Mouse (Mus musculus): ENCODE results near the gene Clec16a.
A peak's percentile ranks its signal among the peaks of the same experiment; 100 is the strongest.

Gene Clec16a

GRCm38 (mm10) chr16:10544995-10545622 is at the start of gene Clec16a:
Gene Clec16a (plus strand): TSS chr16:10545339.
- peak; percentile 95 to 98 for DNase-seq (ENCODE audit: low spot score in 2 of 2)

GRCm38 (mm10) chr16:10495824-10496298 is 49.3 kb upstream of the Clec16a start:
- no peak for DNase-seq (ENCODE audit: low spot score in 2 of 2)

- no peak for DNase-seq (ENCODE audit: low spot score in 2 of 2)
Observed at GRCm38 (mm10) chr16:10498096-10498602, 47.0 kb upstream of the Clec16a start.

DNA sequence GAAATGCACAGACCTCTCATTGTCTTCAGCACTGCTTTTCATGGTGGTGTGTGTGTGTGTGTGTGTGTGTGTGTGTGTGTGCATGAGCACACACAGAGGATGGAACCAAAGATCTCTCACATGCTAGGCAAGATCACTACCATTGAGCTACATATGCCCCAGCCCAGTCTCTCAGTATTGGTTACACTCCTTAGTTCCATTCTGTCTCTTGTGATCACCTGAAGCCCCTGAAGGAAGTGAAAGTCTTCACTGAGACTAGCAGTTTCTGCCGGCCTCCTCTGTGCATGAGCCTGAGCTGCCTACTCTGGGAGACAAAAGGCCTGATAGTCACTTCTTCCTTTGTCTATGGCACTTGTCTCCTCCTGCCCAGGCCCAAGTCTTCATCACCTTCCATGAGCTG is 46.0 kb upstream of the Clec16a start:
- DNase-seq (ENCODE audit: low spot score in 2 of 2) = peak in 1 of 2 experiments; percentile 43

- DNase-seq (ENCODE audit: low spot score in 2 of 2) = peak in 1 of 2 experiments; percentile 61
Observed at GRCm38 (mm10) chr16:10501865-10502264, 43.3 kb upstream of the Clec16a start.

DNA sequence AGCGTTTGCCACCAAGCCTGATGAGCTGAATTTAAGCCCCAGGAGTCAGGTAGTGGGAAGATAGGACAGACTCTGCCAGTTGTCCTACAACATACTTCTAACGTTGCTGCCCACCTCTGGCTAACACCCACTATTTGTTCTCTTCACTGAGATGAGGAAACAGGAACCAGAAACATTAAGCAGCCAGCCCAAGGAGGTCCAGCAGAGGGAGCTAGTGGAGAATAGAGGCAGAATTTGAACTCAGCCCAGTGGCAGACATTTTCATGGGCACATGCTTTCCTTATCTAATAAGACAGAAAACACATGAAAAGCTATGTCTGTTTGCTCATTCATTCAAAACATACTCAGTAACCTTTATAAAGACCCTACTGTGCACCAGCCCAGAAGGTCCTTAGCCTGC is 42.1 kb upstream of the Clec16a start:
- DNase-seq (ENCODE audit: low spot score in 2 of 2) = no peak

DNA sequence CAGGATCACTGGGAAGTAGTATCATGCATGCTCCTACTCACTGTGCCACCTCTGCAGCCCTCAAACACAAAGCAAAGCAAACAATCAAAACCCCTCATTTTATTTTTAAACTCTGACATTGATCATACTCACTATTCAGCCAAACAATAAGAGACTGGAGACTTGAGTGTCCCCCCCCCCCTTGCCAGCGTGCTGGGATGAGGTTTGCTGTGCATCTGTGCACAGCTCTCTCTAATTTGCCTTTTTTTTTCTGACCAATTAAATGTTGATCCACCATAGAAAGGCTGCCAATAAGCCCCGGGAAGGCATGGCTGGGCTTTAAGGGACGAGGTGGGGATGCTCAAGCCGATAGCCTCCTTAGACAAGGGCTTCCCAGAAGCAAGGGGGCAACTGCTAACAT is 37.7 kb upstream of the Clec16a start:
- no peak for DNase-seq (ENCODE audit: low spot score in 2 of 2)

DNA sequence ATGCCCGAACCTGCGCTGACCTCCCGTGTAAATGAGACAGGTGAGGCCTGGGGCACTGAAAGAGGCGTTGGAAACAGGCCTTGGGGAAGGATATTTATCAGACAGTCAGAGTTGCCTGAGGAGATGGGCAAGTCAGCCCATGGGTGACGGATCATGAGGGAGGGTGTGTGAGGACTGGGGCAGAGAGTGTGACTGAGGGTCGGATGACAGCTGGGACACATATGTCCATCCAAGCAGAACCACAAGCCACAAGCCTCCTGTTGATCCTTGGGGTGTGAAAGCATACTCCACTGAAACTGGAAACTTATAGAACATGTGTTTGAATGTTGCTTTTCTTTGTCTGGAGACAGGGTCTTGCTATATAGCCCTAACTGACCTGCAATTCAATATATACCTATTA is 36.4 kb upstream of the Clec16a start:
- peak in 1 of 2 experiments; percentile 41 for DNase-seq (ENCODE audit: low spot score in 2 of 2)

GRCm38 (mm10) chr16:10510477-10511133 is 34.5 kb upstream of the Clec16a start:
- DNase-seq (ENCODE audit: low spot score in 2 of 2) = no peak

- no peak for DNase-seq (ENCODE audit: low spot score in 2 of 2)
Observed at GRCm38 (mm10) chr16:10511134-10511520, 34.0 kb upstream of the Clec16a start.

GRCm38 (mm10) chr16:10515953-10516572 is 29.1 kb upstream of the Clec16a start:
- DNase-seq (ENCODE audit: low spot score in 2 of 2) = peak in 1 of 2 experiments; percentile 55

GRCm38 (mm10) chr16:10518030-10518429 is 27.1 kb upstream of the Clec16a start:
- peak in 1 of 2 experiments; percentile 43 for DNase-seq (ENCODE audit: low spot score in 2 of 2)

GRCm38 (mm10) chr16:10520908-10521614 is 24.1 kb upstream of the Clec16a start:
- peak; percentile 63 to 80 for DNase-seq (ENCODE audit: low spot score in 2 of 2)

- peak; percentile 57 to 80 for DNase-seq (ENCODE audit: low spot score in 2 of 2)
Observed at GRCm38 (mm10) chr16:10522811-10523210, 22.3 kb upstream of the Clec16a start.

GRCm38 (mm10) chr16:10523650-10524049 is 21.5 kb upstream of the Clec16a start:
- no peak for DNase-seq (ENCODE audit: low spot score in 2 of 2)

DNA sequence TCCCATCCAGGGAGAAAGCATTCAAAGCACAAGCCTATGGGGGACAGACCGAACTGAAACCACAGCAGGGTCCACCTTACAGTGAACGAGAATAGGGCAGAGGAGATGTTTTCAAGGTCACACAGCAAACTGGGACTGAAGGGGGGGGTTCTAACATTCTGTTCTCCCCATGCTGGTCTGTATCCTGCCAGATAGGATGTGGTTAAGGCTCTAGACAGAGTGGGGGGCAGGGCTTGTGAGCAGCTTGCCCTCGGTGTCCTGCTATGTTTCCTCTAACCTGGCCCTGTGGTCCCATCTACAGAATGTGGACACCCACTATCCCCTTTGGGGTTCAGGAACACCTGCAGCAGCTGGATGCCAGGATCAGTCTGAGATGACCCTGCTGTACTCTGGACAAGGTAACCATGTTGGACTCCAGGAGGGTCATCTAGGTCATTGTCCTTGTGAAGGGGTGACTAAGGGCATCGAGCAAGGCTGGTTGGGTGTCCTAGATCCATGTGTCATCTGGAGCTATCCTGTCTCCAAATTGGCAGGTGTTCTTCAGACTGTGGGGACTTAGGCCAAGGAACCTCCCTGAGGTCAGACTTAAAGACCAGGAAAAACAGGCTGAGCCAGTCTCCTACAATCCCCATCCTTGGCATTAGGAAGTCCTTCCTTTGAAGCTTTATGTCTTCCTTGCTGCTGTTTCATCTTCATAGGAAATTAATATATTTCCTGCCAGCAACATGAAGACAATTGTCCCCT is 20.1 kb upstream of the Clec16a start:
- DNase-seq (ENCODE audit: low spot score in 2 of 2) = no peak

DNA sequence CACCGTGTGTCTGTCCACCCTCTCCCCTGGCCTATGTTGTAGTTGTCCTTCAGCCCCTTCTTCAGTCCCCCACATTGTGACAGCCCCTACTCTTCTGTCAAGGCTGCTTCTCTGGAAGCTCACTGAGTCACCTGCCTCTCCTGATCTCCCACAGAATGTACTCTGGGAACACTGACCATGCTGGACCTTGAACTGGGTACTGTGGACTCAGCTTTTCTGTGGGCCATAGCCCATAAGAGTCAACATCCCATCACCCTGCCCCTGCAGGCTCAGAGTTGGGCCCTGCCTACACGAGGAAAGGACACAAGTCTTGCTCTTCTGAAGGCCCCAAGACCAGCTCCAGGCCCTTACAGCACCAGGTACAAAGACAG is 19.5 kb upstream of the Clec16a start:
- DNase-seq (ENCODE audit: low spot score in 2 of 2) = no peak

DNA sequence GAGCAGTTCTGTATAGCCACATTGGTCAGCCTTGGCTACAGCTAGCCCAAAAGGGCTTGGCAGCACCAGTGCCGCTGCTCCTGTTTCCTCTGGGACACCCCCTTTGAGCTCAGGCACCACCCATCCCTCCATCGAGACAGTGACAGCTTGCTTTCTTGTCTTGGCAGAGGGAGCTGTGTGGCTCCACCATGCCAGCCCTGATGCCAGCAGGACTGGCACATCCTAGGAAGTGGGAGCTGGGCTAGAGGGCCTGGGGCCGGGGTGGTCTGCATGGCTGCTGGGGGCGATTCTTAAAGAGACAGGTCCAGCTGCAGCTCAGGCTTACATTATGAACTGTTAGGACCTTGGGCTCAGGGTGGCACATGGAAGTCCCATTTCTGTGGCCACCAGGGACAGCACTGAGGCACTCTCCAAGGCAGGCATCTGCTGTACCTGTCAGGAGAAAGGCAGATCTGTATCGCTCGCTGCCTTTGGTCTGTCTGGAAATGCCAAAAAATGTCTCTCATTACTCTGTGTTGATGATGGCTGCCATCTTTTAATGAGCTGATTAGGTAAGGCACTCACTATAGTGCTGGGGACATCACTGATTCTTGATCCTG is 18.0 kb upstream of the Clec16a start:
- no peak for DNase-seq (ENCODE audit: low spot score in 2 of 2)

DNA sequence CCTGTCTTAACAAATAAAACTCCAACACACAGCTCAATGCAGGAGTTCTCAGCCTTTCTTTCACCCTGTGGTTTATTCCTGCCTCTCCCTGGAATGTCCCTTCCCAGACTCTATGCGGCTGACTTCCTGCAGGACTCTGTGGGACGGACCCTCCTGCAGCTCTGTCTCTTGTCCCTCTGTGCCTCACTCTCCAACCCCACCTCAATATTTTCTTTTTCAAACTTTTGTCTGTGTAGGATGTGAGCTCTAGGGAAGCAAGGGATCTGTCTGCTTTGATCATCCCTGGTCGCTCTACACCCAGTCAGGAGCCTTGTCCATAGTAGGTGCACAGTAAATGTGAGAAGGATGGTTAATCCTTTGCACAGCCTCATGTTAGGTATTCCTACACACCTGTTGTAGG is 16.8 kb upstream of the Clec16a start:
- no peak for DNase-seq (ENCODE audit: low spot score in 2 of 2)

- no peak for DNase-seq (ENCODE audit: low spot score in 2 of 2)
Observed at GRCm38 (mm10) chr16:10530179-10530578, 15.0 kb upstream of the Clec16a start.

- no peak for DNase-seq (ENCODE audit: low spot score in 2 of 2)
Observed at GRCm38 (mm10) chr16:10533781-10534180, 11.4 kb upstream of the Clec16a start.
